In the genomic region with DNA sequence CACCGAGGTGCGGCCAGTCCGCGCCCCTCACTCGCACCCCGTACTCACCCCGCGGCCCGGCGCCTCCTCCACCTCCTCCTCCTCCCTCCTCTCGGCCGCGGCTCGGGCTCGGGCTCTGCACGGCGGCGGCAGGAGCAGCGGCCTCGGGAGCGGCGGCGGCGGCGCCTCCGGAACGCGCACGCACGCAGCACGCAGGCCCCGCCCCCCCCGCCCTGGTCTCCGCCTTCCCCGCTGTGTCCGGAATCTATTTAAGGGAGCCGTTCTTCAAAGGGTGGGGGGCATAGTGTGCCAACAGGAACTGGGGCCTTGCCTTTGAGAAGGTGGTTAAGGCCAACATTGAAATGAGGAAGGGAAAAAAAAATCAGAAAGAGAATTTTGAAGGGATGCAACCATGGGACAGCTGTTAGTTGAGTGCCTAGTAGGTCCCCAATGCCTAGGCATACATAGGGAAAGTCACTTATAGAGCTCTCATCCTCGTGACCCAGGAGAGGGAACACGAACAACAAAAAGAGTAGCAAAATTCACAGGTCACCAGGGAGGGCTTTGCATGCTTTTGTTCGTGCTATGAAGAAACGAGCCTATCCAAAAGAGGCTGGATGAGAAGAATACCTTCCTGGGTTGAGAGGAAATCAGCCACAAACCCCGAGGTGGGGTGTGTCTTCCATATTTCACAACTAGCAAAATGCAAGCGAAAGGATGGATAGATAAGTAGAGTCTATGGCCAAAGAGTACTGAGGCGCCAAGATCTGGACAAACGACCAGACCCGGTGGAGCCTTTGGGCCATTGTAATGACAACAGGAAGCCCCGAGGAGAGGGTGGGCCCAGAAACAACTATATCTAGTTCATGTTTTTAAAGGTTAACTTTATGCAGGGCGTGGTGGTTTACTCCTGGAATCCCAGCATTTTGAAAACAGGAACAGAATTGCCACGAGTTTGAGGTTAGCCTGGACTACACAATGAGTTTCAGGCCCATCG, we compare ENCODE assay signal across 8 mouse cellular contexts. TPM values are rescaled to one million over a fixed set of nuclear protein-coding genes. Genes with fewer than 3 reads are reported as not detected.
DNase-seq lines count a peak whose midpoint lies in the region; ATAC-seq lines count a peak whose summit lies in the region.

A gene (minus strand): TSS at position 146 of the 976 bp plus-strand sequence.

- peak within 1 kb of the TSS; percentile 93 for H3K4me3 ChIP-seq in hindbrain, embryonic 15.5 days
- peak within 1 kb of the TSS; percentile 78 for H3K4me3 ChIP-seq in macrophage (ENCODE audit: inconsistent target)

- peak within 1 kb of the TSS; percentile 93 for H3K4me2 ChIP-seq in hindbrain, embryonic 15.5 days

- H3K9me3 ChIP-seq in hindbrain, embryonic 15.5 days, result no peaks in the 10 kb centered on the region

- H3K36me3 ChIP-seq in hindbrain, embryonic 15.5 days, result no peaks in the 10 kb centered on the region
- H3K36me3 ChIP-seq in macrophage (ENCODE audit: inconsistent target), result no peaks in the 10 kb centered on the region

- peak within 1 kb of the TSS; percentile 94 for H3K9ac ChIP-seq in hindbrain, embryonic 15.5 days

- WGBS in hindbrain, embryonic 15.5 days, result 25% methylated on average over 33 of the region's 50 CpGs
- WGBS in macrophage (ENCODE audit: missing documents), result 9% methylated on average over 37 of the region's 50 CpGs

- ATAC-seq in hindbrain, embryonic 15.5 days (ENCODE audit: low FRiP score, low read depth), result peak; percentile 94

- H3K27me3 ChIP-seq in hindbrain, embryonic 15.5 days, result no peaks in the 10 kb centered on the region

- peak within 1 kb of the TSS; percentile 92 for H3K27ac ChIP-seq in hindbrain, embryonic 15.5 days (replicated peaks)
- peak within 1 kb of the TSS; percentile 72 for H3K27ac ChIP-seq in macrophage

- H3K4me1 ChIP-seq in hindbrain, embryonic 15.5 days (replicated peaks), result peaks cover 34% of the 10 kb centered on the region

- DNase-seq in R1 (ENCODE audit: low read depth, low spot score), result peak; percentile 68
- peak; percentile 73 to 79 for DNase-seq in cerebellum, postnatal 36 days
- DNase-seq in gastrocnemius, adult 18-20 months (ENCODE audit: low spot score), result peak; percentile 64
- DNase-seq in left cerebral cortex, adult 18-20 months (ENCODE audit: low spot score in 2 of 2), result peak; percentile 59 to 77
- peak; percentile 74 for DNase-seq in right cerebral cortex, adult 18-20 months
- DNase-seq in urinary bladder, adult 2 months (ENCODE audit: low spot score), result peak; percentile 82

- peaks cover 43% of the 10 kb centered on the region for H3K79me2 ChIP-seq in macrophage (ENCODE audit: inconsistent target)

RNA-seq across cellular contexts. Expression of the gene that starts here (rescaled TPM):
- total RNA-seq in gastrocnemius, adult 18-20 months (2021), result 10 to 100 TPM; 74.1 to 94.9 TPM
- 81.3 and 82.5 TPM in 2 replicates for polyA plus RNA-seq in hindbrain, embryonic 15.5 days (2015; fragmentation: Nextera tagmentation; extraction: Ambion mirVana)
- 10 to 100 TPM; 61.0 to 63.1 TPM for total RNA-seq in left cerebral cortex, adult 18-20 months (2021)
- 10 to 100 TPM; 25.1 to 66.0 (median 44.9) TPM for total RNA-seq in macrophage (2018; cell fraction: chromatin; rRNA removed)
- total RNA-seq in macrophage (2018; cell fraction: cytosol; rRNA removed), result 100 to 1,000 TPM in 8 of 26 experiments, 10 to 100 TPM in 18; 57.9 to 116 (median 95.8) TPM
- total RNA-seq in macrophage (2018; cell fraction: nucleus; rRNA removed), result 100 to 1,000 TPM in 1 of 26 experiments, 10 to 100 TPM in 25; 41.2 to 103 (median 61.2) TPM
- polyA plus RNA-seq in macrophage (2018), result 119 to 125 TPM (median 119 TPM) in 3 replicates
- 91.4 and 106 TPM in 2 replicates for polyA plus RNA-seq in urinary bladder, adult 2 months (2012; rRNA removed)

Comparison
In these comparisons a context has a peak if more than half of its experiments do, and no peak if none do; other contexts are left out.
1. Peak in every context shown above with its lines: DNase-seq, ATAC-seq, H3K4me3 ChIP-seq and H3K27ac ChIP-seq.